Mouse (Mus musculus) stomach, embryonic 15.5 days (tissue): ENCODE data around the gene Chpf. TPM values are rescaled to one million over a fixed set of nuclear protein-coding genes. Genes with fewer than 3 reads are reported as not detected.

Source experiments
- ATAC-seq: fragments of 200-750 bp; cut with Nextera tagmentation; 2 replicates; pipeline ENCODE4 v1.8.0; 2017; ENCODE audit warnings: low read depth, moderate number of reproducible peaks, moderate TSS enrichment; ENCODE audit not compliant: insufficient read depth, low FRiP score
- H3K27ac ChIP-seq: fragments of 300-500 bp; sonication (generic); 2 replicates; pipeline ENCODE4 v1.5.1; 2015; ENCODE audit warnings: mild to moderate bottlenecking, inconsistent platforms
- H3K27me3 ChIP-seq: fragments of 300-500 bp; sonication (generic); replicated peaks from 2 replicates; pipeline ENCODE4 v1.6.1; 2015; ENCODE audit warnings: inconsistent platforms
- H3K36me3 ChIP-seq: fragments of 300-500 bp; sonication (generic); 2 replicates; pipeline ENCODE4 v1.6.1; 2015; ENCODE audit warnings: inconsistent platforms
- H3K4me1 ChIP-seq: fragments of 300-500 bp; sonication (generic); 2 replicates; pipeline ENCODE4 v1.6.1; 2015; ENCODE audit warnings: inconsistent platforms
- H3K4me2 ChIP-seq: fragments of 300-500 bp; sonication (generic); 2 replicates; pipeline ENCODE4 v1.6.1; 2015; ENCODE audit warnings: mild to moderate bottlenecking, inconsistent platforms
- H3K4me3 ChIP-seq: fragments of 300-500 bp; sonication (generic); replicated peaks from 2 replicates; pipeline ENCODE4 v1.5.1; 2015; ENCODE audit warnings: inconsistent platforms
- H3K9ac ChIP-seq: fragments of 300-500 bp; sonication (generic); 2 replicates; pipeline ENCODE4 v1.6.1; 2015; ENCODE audit warnings: inconsistent platforms
- H3K9me3 ChIP-seq: fragments of 300-500 bp; sonication (generic); 2 replicates; pipeline ENCODE4 v1.6.1; 2016; ENCODE audit warnings: inconsistent platforms
- WGBS: fragments of 180-500 bp; shearing (Covaris S2); methylation state at CpG from one replicate; pipeline ENCODE4 v1.1.7; 2015; 5-methylcytosine and 5-hydroxymethylcytosine counted together
- polyA plus RNA-seq: library from polyadenylated mRNA; unstranded; fragments of >200 nt; fragmentation: Nextera tagmentation; extraction: Ambion mirVana; gene quantifications from 2 replicates; pipeline ENCODE4 v1.2.1, GENCODE M21; 2015

Chpf gene
- polyA plus RNA-seq: 40.9 and 41.9 TPM in 2 replicates

DNA sequence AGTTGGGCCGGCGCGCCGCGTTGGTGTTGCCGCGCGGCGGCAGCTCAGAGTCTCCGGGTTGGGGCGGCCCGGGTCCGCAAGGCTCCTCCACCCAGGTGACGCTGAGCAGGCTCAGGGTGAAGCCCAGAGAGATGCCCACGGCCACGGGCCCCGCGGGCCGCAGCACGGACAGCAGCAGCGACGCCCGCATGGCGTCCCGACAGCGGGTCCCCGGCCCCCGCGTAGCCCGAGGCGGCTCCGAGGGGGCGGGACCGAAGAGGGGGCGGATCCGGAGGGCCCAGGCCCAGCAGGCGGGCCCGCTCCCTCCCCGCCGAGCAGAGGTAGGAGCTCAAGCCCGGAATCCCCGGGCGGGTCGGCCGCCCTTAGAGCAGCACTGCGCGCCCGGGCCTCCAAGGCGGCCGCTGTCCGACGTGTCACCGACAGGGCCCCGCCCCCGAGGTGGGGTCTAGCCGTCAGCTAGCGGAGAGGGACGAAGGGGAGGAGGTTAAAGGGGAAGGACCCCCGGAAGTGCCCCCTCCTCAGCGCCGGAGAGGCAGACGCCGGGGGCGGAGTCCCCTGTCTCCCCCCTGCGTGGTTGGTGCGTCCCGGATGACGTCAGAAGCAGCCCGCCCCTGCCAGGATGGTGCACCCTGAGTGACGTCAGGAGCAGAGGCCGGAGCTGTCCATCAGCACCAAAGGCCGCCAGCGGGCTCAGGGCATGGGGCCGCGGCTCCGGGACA is at the start of gene Chpf, which contains the start of gene Tmem198:
Gene Chpf, minus strand, starts transcription at position 392 of the 719 bp plus-strand sequence.
Gene Tmem198, plus strand, starts transcription at position 617 of the 719 bp plus-strand sequence.
- under 1% methylated on average over 67 of the region's 76 CpGs for WGBS
- H3K27ac ChIP-seq: peak within 1 kb of the TSS; percentile 76
- H3K9ac ChIP-seq: peak within 1 kb of the TSS; percentile 53
- ATAC-seq: peak; percentile 89
- peaks cover 24% of the 10 kb centered on the region for H3K4me1 ChIP-seq
- H3K4me2 ChIP-seq: peak within 1 kb of the TSS; percentile 80
- H3K9me3 ChIP-seq: no peaks in the 10 kb centered on the region
- peak within 1 kb of the TSS; percentile 80 for H3K4me3 ChIP-seq
- H3K27me3 ChIP-seq: peaks cover 32% of the 10 kb centered on the region
- H3K36me3 ChIP-seq: peaks cover 16% of the 10 kb centered on the region

DNA sequence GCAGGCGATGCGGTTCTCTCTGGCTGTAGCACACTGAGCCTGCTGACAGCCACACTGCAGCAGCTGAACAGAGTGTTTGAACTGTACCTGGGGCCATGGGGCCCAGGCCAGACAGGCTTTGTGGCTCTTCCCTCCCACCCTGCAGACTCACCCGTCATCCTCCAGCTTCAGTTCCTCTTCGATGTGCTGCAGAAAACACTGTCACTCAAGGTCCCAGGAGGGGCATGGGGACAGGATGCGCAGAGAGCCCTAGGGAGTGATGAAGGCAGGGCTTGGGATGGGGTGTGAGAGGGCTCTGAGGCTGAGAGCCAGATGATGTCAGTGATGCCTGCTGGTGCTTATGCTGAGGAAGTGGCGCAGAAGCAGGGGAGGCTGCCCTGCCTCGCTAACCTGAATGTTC is 45.6 kb upstream of the Chpf start:
- no peak for ATAC-seq

DNA sequence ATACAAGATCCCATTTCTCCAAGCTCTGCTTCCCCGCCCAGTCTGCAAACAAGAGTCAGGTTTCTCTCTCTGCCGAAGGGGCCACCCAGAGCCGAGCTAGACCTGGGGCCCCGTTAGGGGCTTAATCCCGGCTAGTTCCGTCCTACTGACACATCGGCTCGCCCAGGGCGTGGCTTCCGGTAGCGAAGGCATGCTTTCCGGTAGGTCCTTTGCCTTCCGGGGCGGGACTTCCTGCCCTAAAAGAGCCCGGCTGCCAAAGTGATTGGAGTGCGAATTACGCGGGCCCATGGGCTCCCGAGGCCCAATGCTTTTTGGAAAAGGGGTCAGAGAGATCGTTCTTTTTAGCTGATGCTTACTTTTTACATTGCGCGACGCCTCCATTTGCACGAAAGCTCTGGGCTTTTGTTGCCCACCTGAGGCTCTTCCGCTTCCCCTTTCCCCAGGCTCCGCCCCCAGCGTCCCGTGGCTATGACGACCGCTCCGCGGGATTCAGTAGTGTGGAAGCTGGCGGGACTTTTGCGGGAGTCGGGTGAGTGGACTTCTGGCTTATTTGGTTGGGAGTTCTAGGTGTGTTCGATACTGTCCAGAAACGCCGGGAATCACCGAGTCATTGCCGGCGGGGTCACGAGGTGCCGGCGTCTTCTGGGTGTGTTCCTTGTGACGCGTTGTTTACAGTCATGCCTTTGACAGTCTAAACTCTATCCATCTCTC is 42.4 kb upstream of the Chpf start, which contains the start of gene Stk11ip:
Gene Stk11ip, plus strand, starts transcription at position 209 of the 711 bp plus-strand sequence.
- H3K4me1 ChIP-seq: peaks cover 22% of the 10 kb centered on the region
- ATAC-seq: peak; percentile 96
- no peaks in the 10 kb centered on the region for H3K9me3 ChIP-seq
- no peaks in the 10 kb centered on the region for H3K27me3 ChIP-seq
- H3K27ac ChIP-seq: peak within 1 kb of the TSS; percentile 99
- H3K4me2 ChIP-seq: peak within 1 kb of the TSS; percentile 67
- peak within 1 kb of the TSS; percentile 32; the same call in 1 of the 2 replicates for H3K9ac ChIP-seq
- peak within 1 kb of the TSS; percentile 58 for H3K4me3 ChIP-seq
- H3K36me3 ChIP-seq: peaks cover 3% of the 10 kb centered on the region; the same call in 1 of the 2 replicates
- WGBS: under 1% methylated on average over 46 of the region's 46 CpGs

More for the DNA sequence above, 45.6 kb upstream of the Chpf start:
- Histone ChIP-seq H3K4me1 (peaks cover 13% of the 10 kb centered on the region), H3K27ac (no peak overlapping the region), H3K27me3 (no peaks in the 10 kb centered on the region), H3K9me3 (no peaks in the 10 kb centered on the region), H3K36me3 (peaks cover 20% of the 10 kb centered on the region; the same call in 1 of the 2 replicates), H3K4me3 (no peak overlapping the region), H3K9ac (no peak overlapping the region), H3K4me2 (no peak overlapping the region)
- 83% methylated on average over 7 of the region's 7 CpGs for WGBS

DNA sequence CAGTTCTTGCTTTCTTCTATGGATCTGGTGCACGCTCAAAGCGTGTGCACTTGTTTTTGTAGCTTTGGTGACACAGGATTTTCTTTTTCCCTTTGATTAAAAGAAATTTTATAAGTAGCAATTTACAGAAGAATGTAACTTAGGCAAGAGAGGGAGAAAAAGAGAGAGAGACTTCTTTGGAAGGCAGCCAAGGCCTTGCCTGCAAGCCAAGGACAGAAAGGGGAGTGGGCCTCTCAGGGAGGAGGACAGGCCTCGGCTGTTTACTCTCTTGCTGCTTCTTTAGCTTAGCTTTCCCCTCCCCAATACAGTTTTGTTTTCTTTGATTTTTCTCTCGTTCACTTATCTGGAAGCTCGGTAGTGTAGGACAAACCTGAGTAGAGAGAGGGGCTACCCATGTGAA is 40.5 kb upstream of the Chpf start:
- Histone ChIP-seq H3K27ac (peak overlapping the region; percentile 99), H3K9me3 (no peaks in the 10 kb centered on the region), H3K4me1 (peaks cover 22% of the 10 kb centered on the region), H3K4me3 (no peak overlapping the region), H3K27me3 (no peaks in the 10 kb centered on the region), H3K9ac (no peak overlapping the region), H3K36me3 (no peaks in the 10 kb centered on the region), H3K4me2 (0 out of 2 replicates have a peak overlapping the region, but pooled peaks have one; percentile 22)
- ATAC-seq: no peak
- WGBS: 32% methylated on average over 5 of the region's 5 CpGs

DNA sequence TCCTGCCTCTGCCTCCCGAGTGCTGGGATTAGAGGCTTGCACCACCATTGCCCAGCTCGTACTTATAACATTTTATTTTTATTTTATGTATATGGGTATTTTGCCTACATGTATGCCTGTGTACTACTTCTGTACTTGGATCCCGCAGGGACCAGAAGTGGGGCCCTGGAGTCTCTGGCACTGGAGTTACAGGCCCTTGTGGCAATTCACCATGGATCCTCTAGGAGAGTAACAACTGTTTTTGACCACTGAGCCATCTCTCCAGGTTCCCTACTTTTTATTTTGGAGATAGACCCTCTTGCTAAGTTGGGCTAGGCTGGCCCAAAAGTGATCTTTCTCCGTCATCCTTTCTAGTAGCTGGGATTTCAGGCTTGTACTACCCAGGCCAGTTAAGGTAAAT is 39.3 kb upstream of the Chpf start:
- no peaks in the 10 kb centered on the region for H3K27me3 ChIP-seq
- no peaks in the 10 kb centered on the region for H3K36me3 ChIP-seq
- H3K9ac ChIP-seq: no peak overlapping the region
- no peak overlapping the region for H3K4me3 ChIP-seq
- peaks cover 22% of the 10 kb centered on the region for H3K4me1 ChIP-seq
- no peak overlapping the region for H3K4me2 ChIP-seq
- no peak for ATAC-seq
- no peaks in the 10 kb centered on the region for H3K9me3 ChIP-seq
- WGBS: 96% methylated on average over 4 of the region's 4 CpGs
- peak overlapping the region; percentile 70 for H3K27ac ChIP-seq

DNA sequence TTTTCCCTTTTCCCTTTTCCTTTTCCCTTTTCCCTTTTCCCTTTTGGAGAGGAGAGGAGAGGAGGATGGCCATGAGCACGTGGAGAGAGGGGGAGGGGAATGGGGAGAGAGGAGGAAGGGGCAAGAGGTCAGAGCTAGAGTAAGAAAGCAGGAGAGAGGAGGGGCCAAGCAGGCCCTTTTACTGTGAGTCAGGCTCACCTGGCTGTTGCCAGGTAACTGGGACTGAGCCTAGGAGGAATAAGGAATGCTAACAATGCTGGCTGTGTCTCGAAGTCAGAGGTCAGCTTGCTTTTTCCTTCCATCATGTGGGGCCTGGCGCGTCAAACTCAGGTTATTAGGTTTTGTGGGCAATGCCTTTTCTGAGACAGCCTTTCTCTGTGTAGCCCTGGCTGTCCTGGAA is 38.9 kb upstream of the Chpf start:
- Histone ChIP-seq H3K36me3 (no peaks in the 10 kb centered on the region), H3K4me2 (no peak overlapping the region), H3K4me1 (peaks cover 22% of the 10 kb centered on the region), H3K9me3 (no peaks in the 10 kb centered on the region), H3K27me3 (no peaks in the 10 kb centered on the region), H3K27ac (peak overlapping the region; percentile 70), H3K9ac (no peak overlapping the region), H3K4me3 (no peak overlapping the region)
- 33% methylated on average over 4 of the region's 4 CpGs for WGBS
- no peak for ATAC-seq

DNA sequence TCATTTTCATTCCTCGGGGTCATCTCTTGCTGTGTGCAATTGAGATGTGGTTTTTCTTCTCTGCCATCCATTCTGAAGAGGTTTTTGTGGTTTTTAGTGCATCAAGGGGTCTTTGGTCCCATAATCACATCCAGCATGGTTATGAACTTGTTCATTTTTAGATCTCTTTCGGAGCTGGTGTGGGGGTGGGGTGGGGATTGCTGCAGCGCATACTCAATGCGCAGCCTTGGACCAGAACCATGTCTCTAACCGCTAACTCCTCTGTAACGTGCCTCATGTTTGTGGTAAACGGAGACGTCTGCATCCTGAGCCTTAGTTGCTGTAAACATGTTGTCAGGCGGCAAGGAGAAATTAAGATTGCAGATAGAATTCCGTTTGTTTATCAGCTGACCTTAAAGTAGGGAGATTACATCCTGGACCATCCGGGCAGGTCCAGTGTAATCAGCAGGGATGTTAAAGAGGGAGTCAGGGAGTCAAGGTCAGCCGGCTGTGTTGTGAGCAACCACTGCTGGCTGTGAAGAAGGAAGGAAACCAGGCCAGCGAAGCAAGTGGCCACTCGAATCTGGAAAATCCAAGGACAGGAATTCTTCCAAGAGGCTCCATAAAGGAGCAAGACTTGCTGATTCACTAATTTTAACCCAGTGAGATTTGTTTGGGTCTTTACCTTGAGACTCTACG is 37.7 kb upstream of the Chpf start:
- WGBS: 62% methylated on average over 15 of the region's 15 CpGs
- H3K4me2 ChIP-seq: no peak overlapping the region
- no peak overlapping the region for H3K9ac ChIP-seq
- no peaks in the 10 kb centered on the region for H3K36me3 ChIP-seq
- H3K9me3 ChIP-seq: no peaks in the 10 kb centered on the region
- no peaks in the 10 kb centered on the region for H3K27me3 ChIP-seq
- no peak overlapping the region for H3K27ac ChIP-seq
- no peak for ATAC-seq
- peaks cover 23% of the 10 kb centered on the region for H3K4me1 ChIP-seq
- no peak overlapping the region for H3K4me3 ChIP-seq

DNA sequence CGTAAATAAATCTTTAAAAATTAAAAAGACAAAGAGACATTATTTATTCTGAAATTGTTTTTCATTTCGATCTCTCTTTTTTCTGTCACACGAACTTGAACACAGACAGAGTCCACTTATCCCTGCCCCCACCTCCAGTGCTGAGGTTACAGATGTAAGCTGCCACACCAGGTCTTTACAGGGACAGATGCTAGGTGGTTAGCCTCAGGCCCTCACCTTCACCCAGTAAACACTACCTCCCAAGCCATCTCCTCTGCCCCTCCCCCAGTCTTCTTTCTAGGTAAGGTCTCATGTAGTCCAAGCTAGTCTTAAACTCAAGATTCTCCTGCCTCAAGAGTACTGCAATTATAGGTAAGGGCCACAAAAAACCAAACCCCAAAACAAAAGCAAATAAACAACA is 33.4 kb upstream of the Chpf start:
- WGBS: 90% methylated on average over 3 of the region's 3 CpGs
- no peak for ATAC-seq
- no peaks in the 10 kb centered on the region for H3K9me3 ChIP-seq

DNA sequence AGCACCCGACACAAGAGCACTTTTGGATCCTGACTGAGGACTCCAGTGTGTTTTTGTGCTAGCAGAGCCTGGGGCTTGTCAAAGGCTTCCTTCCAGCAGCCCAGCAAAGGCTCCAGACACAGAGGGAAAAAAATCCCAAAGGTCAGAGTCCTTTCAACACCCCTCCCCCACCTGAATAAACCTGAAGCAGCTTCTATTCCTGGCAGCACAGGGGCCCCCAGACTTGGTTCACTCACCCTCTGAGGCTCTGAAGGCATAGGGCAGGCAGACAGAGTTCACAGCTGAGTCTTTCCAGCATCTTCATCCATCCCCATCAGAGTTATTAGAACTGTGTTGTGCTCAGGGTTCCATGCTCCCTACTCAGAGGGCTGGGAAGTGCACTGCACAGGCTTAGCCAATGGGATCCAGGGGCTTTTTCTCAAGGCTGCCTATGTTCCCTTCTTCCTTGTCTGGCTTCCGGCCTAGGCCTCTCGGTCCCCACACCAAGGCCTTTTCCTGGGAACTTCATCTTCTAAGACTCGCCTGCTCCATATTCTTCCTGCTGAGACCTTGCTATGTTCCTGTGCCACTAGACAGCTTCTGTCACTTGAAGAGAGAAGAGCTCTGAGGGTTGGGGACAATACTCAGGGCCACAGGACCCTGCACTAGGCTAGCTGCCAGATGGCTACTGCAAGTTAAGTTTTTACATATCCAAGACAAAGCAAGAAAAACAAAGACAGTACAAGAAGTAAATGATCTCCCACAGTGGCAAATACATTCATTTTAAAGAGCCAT is 32.5 kb upstream of the Chpf start:
- no peak overlapping the region for H3K9ac ChIP-seq
- WGBS: 48% methylated on average over 4 of the region's 4 CpGs
- no peak overlapping the region for H3K4me3 ChIP-seq
- no peaks in the 10 kb centered on the region for H3K9me3 ChIP-seq
- no peaks in the 10 kb centered on the region for H3K36me3 ChIP-seq
- H3K4me2 ChIP-seq: no peak overlapping the region
- H3K27me3 ChIP-seq: no peaks in the 10 kb centered on the region
- ATAC-seq: peak; percentile 56; the same call in 1 of the 2 replicates
- H3K27ac ChIP-seq: peak overlapping the region; percentile 72
- H3K4me1 ChIP-seq: peaks cover 17% of the 10 kb centered on the region

More for the DNA sequence above, 33.4 kb upstream of the Chpf start:
- Histone ChIP-seq H3K36me3 (no peaks in the 10 kb centered on the region), H3K27me3 (no peaks in the 10 kb centered on the region), H3K4me1 (peaks cover 8% of the 10 kb centered on the region; the same call in 1 of the 2 replicates), H3K4me3 (no peak overlapping the region), H3K9ac (no peak overlapping the region), H3K4me2 (no peak overlapping the region), H3K27ac (no peak overlapping the region)

DNA sequence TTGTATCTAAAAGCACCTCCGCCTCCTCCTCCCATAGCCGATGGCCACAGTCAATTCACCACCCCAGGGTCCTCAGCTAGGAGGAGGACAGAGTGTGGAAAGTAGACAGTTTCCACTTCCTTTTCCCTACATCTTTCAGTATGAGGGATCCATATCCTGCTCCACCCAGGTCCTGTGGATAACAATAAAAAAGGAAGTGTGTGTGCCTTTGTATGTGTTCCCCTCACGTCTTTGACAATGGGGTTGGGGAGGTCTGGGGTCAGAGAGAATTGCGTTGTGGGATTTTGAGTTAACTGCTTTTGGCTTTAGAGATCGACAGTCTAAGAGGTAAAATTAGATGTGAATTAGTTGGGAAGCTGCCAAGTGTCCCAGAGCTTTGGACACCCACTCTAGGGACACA is 31.0 kb upstream of the Chpf start:
- Histone ChIP-seq H3K4me3 (no peak overlapping the region), H3K36me3 (no peaks in the 10 kb centered on the region), H3K9ac (no peak overlapping the region), H3K9me3 (no peaks in the 10 kb centered on the region), H3K27me3 (no peaks in the 10 kb centered on the region), H3K27ac (no peak overlapping the region), H3K4me2 (no peak overlapping the region), H3K4me1 (peaks cover 19% of the 10 kb centered on the region)
- no peak for ATAC-seq
- WGBS: 67% methylated on average over 5 of the region's 5 CpGs

DNA sequence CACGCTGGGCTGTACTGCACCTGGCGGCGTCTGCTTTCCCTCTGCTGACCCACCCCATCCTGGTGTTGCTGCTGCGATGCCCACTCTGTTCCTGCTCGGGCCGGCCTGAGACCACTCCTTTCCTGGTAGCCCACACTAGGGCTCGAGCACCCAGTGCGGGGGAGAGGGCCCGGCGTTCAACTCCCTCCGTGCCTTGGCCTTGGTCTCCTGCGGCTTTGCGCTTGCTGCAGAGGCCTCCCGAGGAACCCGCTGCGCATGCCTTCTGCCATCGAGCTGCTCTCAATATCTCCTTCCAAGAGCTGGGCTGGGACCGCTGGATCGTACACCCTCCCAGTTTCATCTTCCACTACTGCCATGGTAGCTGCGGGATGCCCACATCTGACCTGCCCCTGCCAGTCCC is 30.5 kb upstream of the Chpf start:
- Histone ChIP-seq H3K4me2 (no peak overlapping the region), H3K27ac (no peak overlapping the region), H3K27me3 (no peaks in the 10 kb centered on the region), H3K4me1 (peaks cover 24% of the 10 kb centered on the region), H3K9ac (no peak overlapping the region), H3K9me3 (no peaks in the 10 kb centered on the region), H3K36me3 (no peaks in the 10 kb centered on the region), H3K4me3 (no peak overlapping the region)
- WGBS: 60% methylated on average over 20 of the region's 20 CpGs
- no peak for ATAC-seq
